Mouse (Mus musculus) liver, embryonic 14.5 days (tissue): ENCODE results near the gene Pax7.

Source experiments
- CTCF ChIP-seq: IDR thresholded peaks from 2 replicates; pipeline ENCODE4 v1.5.1; 2016; ENCODE audit warnings: antibody characterized with exemption, low read depth, control low read depth
- EP300 ChIP-seq: IDR thresholded peaks from 2 replicates; pipeline ENCODE4 v1.6.1; 2016; ENCODE audit warnings: antibody characterized with exemption, low read depth

DNA sequence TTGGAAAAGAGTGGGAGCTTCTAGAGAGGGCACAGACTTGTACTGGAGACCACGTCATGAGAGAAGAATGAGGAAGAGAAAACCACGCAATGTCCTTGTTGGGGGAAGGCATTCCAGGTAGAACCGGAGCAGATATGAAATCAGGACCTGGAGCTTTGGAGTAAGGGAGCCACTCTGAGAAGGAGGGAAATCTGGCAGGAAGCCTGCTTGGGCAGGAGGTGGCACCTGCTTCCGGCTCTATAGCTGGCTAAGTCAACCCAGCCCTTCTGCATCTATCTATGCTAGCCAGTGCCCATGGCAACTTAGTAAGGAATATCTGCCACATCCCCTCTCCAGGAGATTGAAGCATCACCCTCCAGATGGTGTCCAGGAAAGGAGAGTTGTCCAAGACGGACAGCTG lies 127.3 kb downstream of the Pax7 start:
- TF ChIP-seq CTCF (no peak), EP300 (no peak)
